Mouse (Mus musculus): ENCODE data around the gene Rpl26. TPM values are rescaled to one million over a fixed set of nuclear protein-coding genes. Genes with fewer than 3 reads are reported as not detected.

Gene Rpl26
- 719 and 795 TPM in 2 replicates for polyA plus RNA-seq (2014; fragmentation: Nextera tagmentation; extraction: Ambion mirVana)

GRCm38 (mm10) chr11:68901351-68902046 lies at the start of gene Rpl26:
Gene Rpl26 (plus strand): TSS chr11:68901583.
- H3K4me3 ChIP-seq (ENCODE audit: low read depth, low read length), result peak within 1 kb of the TSS; percentile 93
- no peaks in the 10 kb centered on the region for H3K9me3 ChIP-seq (replicated peaks; ENCODE audit: control insufficient read depth, low read length)
- WGBS (ENCODE audit: insufficient replicate concordance), result under 1% methylated on average over 52 of the region's 52 CpGs
- H3K27ac ChIP-seq (ENCODE audit: low read depth, low read length), result peak within 1 kb of the TSS; percentile 87
- H3K27me3 ChIP-seq (ENCODE audit: control insufficient read depth, insufficient read depth, low read length), result 0 out of 2 replicates have a peak, but pooled peaks cover 2% of the 10 kb centered on the region
- peak within 1 kb of the TSS; percentile 82 for H3K4me2 ChIP-seq
- ATAC-seq (replicated peaks; ENCODE audit: insufficient number of reproducible peaks, low FRiP score, low TSS enrichment), result peak; percentile 76
- peak within 1 kb of the TSS; percentile 99 for H3K9ac ChIP-seq (ENCODE audit: low read depth, low read length)
- H3K4me1 ChIP-seq (ENCODE audit: control insufficient read depth, insufficient read depth, low read length), result peaks cover 7% of the 10 kb centered on the region; the same call in 1 of the 2 replicates
- H3K36me3 ChIP-seq (ENCODE audit: control insufficient read depth, insufficient read depth, low read length), result peaks cover 26% of the 10 kb centered on the region

- H3K27ac ChIP-seq (ENCODE audit: low read depth, low read length), result peak overlapping the region; percentile 99
- WGBS (ENCODE audit: insufficient replicate concordance), result 3% methylated on average over 13 of the region's 13 CpGs
- peak overlapping the region; percentile 96 for H3K9ac ChIP-seq (ENCODE audit: low read depth, low read length)
- H3K9me3 ChIP-seq (replicated peaks; ENCODE audit: control insufficient read depth, low read length), result no peaks in the 10 kb centered on the region
- peak overlapping the region; percentile 64 for H3K4me2 ChIP-seq
- peak overlapping the region; percentile 99 for H3K4me3 ChIP-seq (ENCODE audit: low read depth, low read length)
- no peaks in the 10 kb centered on the region for H3K27me3 ChIP-seq (ENCODE audit: control insufficient read depth, insufficient read depth, low read length)
- peaks cover 18% of the 10 kb centered on the region for H3K4me1 ChIP-seq (ENCODE audit: control insufficient read depth, insufficient read depth, low read length)
- ATAC-seq (replicated peaks; ENCODE audit: insufficient number of reproducible peaks, low FRiP score, low TSS enrichment), result no peak
- H3K36me3 ChIP-seq (ENCODE audit: control insufficient read depth, insufficient read depth, low read length), result no peaks in the 10 kb centered on the region; the same call in 1 of the 2 replicates
Measured at GRCm38 (mm10) chr11:68851644-68852485, 49.5 kb upstream of the Rpl26 start.

GRCm38 (mm10) chr11:68852486-68852901 lies 48.9 kb upstream of the Rpl26 start:
- Histone ChIP-seq H3K9ac (ENCODE audit: low read depth, low read length) (peak overlapping the region; percentile 96), H3K9me3 (replicated peaks; ENCODE audit: control insufficient read depth, low read length) (no peaks in the 10 kb centered on the region), H3K36me3 (ENCODE audit: control insufficient read depth, insufficient read depth, low read length) (no peaks in the 10 kb centered on the region; the same call in 1 of the 2 replicates), H3K27ac (ENCODE audit: low read depth, low read length) (peak overlapping the region; percentile 99), H3K27me3 (ENCODE audit: control insufficient read depth, insufficient read depth, low read length) (no peaks in the 10 kb centered on the region), H3K4me2 (peak overlapping the region; percentile 64), H3K4me1 (ENCODE audit: control insufficient read depth, insufficient read depth, low read length) (peaks cover 18% of the 10 kb centered on the region), H3K4me3 (ENCODE audit: low read depth, low read length) (peak overlapping the region; percentile 99)
- WGBS (ENCODE audit: insufficient replicate concordance), result under 1% methylated on average over 36 of the region's 36 CpGs
- ATAC-seq (replicated peaks; ENCODE audit: insufficient number of reproducible peaks, low FRiP score, low TSS enrichment), result peak; percentile 47

GRCm38 (mm10) chr11:68852932-68853409 lies 48.4 kb upstream of the Rpl26 start:
- H3K36me3 ChIP-seq (ENCODE audit: control insufficient read depth, insufficient read depth, low read length), result no peaks in the 10 kb centered on the region; the same call in 1 of the 2 replicates
- no peaks in the 10 kb centered on the region for H3K9me3 ChIP-seq (replicated peaks; ENCODE audit: control insufficient read depth, low read length)
- ATAC-seq (replicated peaks; ENCODE audit: insufficient number of reproducible peaks, low FRiP score, low TSS enrichment), result peak; percentile 98
- peak overlapping the region; percentile 99 for H3K27ac ChIP-seq (ENCODE audit: low read depth, low read length)
- peak overlapping the region; percentile 99 for H3K4me3 ChIP-seq (ENCODE audit: low read depth, low read length)
- peak overlapping the region; percentile 64 for H3K4me2 ChIP-seq
- H3K27me3 ChIP-seq (ENCODE audit: control insufficient read depth, insufficient read depth, low read length), result no peaks in the 10 kb centered on the region
- peak overlapping the region; percentile 96 for H3K9ac ChIP-seq (ENCODE audit: low read depth, low read length)
- peaks cover 18% of the 10 kb centered on the region for H3K4me1 ChIP-seq (ENCODE audit: control insufficient read depth, insufficient read depth, low read length)
- WGBS (ENCODE audit: insufficient replicate concordance), result under 1% methylated on average over 42 of the region's 42 CpGs

GRCm38 (mm10) chr11:68853611-68854401 lies 47.6 kb upstream of the Rpl26 start:
- Histone ChIP-seq H3K4me3 (ENCODE audit: low read depth, low read length) (peak overlapping the region; percentile 99), H3K27ac (ENCODE audit: low read depth, low read length) (peak overlapping the region; percentile 99), H3K9me3 (replicated peaks; ENCODE audit: control insufficient read depth, low read length) (no peaks in the 10 kb centered on the region), H3K27me3 (ENCODE audit: control insufficient read depth, insufficient read depth, low read length) (no peaks in the 10 kb centered on the region), H3K4me2 (peak overlapping the region; percentile 64), H3K36me3 (ENCODE audit: control insufficient read depth, insufficient read depth, low read length) (no peaks in the 10 kb centered on the region), H3K4me1 (ENCODE audit: control insufficient read depth, insufficient read depth, low read length) (peaks cover 18% of the 10 kb centered on the region), H3K9ac (ENCODE audit: low read depth, low read length) (peak overlapping the region; percentile 65)
- 0 out of 2 replicates have a peak, but pooled peaks have one; percentile 6 for ATAC-seq (replicated peaks; ENCODE audit: insufficient number of reproducible peaks, low FRiP score, low TSS enrichment)
- 32% methylated on average over 14 of the region's 14 CpGs for WGBS (ENCODE audit: insufficient replicate concordance)

GRCm38 (mm10) chr11:68854621-68855020 lies 46.8 kb upstream of the Rpl26 start:
- Histone ChIP-seq H3K9ac (ENCODE audit: low read depth, low read length) (no peak overlapping the region), H3K27ac (ENCODE audit: low read depth, low read length) (0 out of 2 replicates have a peak overlapping the region, but pooled peaks have one; percentile 5), H3K27me3 (ENCODE audit: control insufficient read depth, insufficient read depth, low read length) (no peaks in the 10 kb centered on the region), H3K4me3 (ENCODE audit: low read depth, low read length) (no peak overlapping the region), H3K9me3 (replicated peaks; ENCODE audit: control insufficient read depth, low read length) (no peaks in the 10 kb centered on the region), H3K36me3 (ENCODE audit: control insufficient read depth, insufficient read depth, low read length) (no peaks in the 10 kb centered on the region), H3K4me1 (ENCODE audit: control insufficient read depth, insufficient read depth, low read length) (peaks cover 18% of the 10 kb centered on the region), H3K4me2 (no peak overlapping the region)
- ATAC-seq (replicated peaks; ENCODE audit: insufficient number of reproducible peaks, low FRiP score, low TSS enrichment), result no peak
- WGBS (ENCODE audit: insufficient replicate concordance), result 81% methylated on average over 3 of the region's 3 CpGs

- ATAC-seq (replicated peaks; ENCODE audit: insufficient number of reproducible peaks, low FRiP score, low TSS enrichment), result no peak
- no peak overlapping the region for H3K4me2 ChIP-seq
- no peaks in the 10 kb centered on the region for H3K36me3 ChIP-seq (ENCODE audit: control insufficient read depth, insufficient read depth, low read length)
- H3K9ac ChIP-seq (ENCODE audit: low read depth, low read length), result no peak overlapping the region
- peaks cover 11% of the 10 kb centered on the region for H3K4me1 ChIP-seq (ENCODE audit: control insufficient read depth, insufficient read depth, low read length)
- H3K4me3 ChIP-seq (ENCODE audit: low read depth, low read length), result no peak overlapping the region
- H3K27me3 ChIP-seq (ENCODE audit: control insufficient read depth, insufficient read depth, low read length), result no peaks in the 10 kb centered on the region
- H3K9me3 ChIP-seq (replicated peaks; ENCODE audit: control insufficient read depth, low read length), result no peaks in the 10 kb centered on the region
- 80% methylated on average over 3 of the region's 3 CpGs for WGBS (ENCODE audit: insufficient replicate concordance)
- no peak overlapping the region for H3K27ac ChIP-seq (ENCODE audit: low read depth, low read length)
Measured at GRCm38 (mm10) chr11:68857329-68857728, 44.1 kb upstream of the Rpl26 start.
